Mouse (Mus musculus) heart, embryonic 16.5 days (tissue): ENCODE results near the gene Haao. TPM values are rescaled to one million over a fixed set of nuclear protein-coding genes. Genes with fewer than 3 reads are reported as not detected.
"Not testable (repeated sequence)": the region's sequence is repeated elsewhere in the genome, so short reads cannot be mapped to it uniquely, and the experiment has no call there.

Source experiments
- ATAC-seq: fragments of 200-750 bp; cut with Nextera tagmentation; replicated peaks from 2 replicates; pipeline ENCODE4 v1.8.0; 2017; ENCODE audit warnings: moderate number of reproducible peaks; ENCODE audit not compliant: insufficient read depth, low FRiP score; ENCODE audit errors: extremely low read depth
- H3K27ac ChIP-seq: fragments of 300-500 bp; sonication (generic); 2 replicates; pipeline ENCODE4 v1.5.1; 2014; ENCODE audit warnings: mild to moderate bottlenecking, low read length, control low read depth, moderate library complexity
- H3K27me3 ChIP-seq: fragments of 300-500 bp; sonication (generic); 2 replicates; pipeline ENCODE4 v1.6.1; 2014; ENCODE audit warnings: low read length, mixed read lengths; ENCODE audit not compliant: control insufficient read depth, insufficient read depth
- H3K36me3 ChIP-seq: fragments of 300-500 bp; sonication (generic); 2 replicates; pipeline ENCODE4 v1.6.1; 2014; ENCODE audit not compliant: control insufficient read depth, insufficient read depth
- H3K4me1 ChIP-seq: fragments of 300-500 bp; sonication (generic); 2 replicates; pipeline ENCODE4 v1.6.1; 2014; ENCODE audit warnings: low read length, mixed read lengths; ENCODE audit not compliant: control insufficient read depth, insufficient read depth
- H3K4me2 ChIP-seq: fragments of 300-500 bp; sonication (generic); 2 replicates; pipeline ENCODE4 v1.6.1; 2014; ENCODE audit warnings: low read depth, mild to moderate bottlenecking, control low read depth, low read length
- H3K4me3 ChIP-seq: fragments of 300-500 bp; sonication (generic); 2 replicates; pipeline ENCODE4 v1.5.1; 2014; ENCODE audit warnings: mild to moderate bottlenecking, control low read depth, low read length
- H3K9ac ChIP-seq: fragments of 300-500 bp; sonication (generic); 2 replicates; pipeline ENCODE4 v1.6.1; 2014; ENCODE audit warnings: low read length, control low read depth
- H3K9me3 ChIP-seq: fragments of 300-500 bp; sonication (generic); replicated peaks from 2 replicates; pipeline ENCODE4 v1.6.1; 2016; ENCODE audit warnings: low read length; ENCODE audit not compliant: control insufficient read depth
- WGBS: fragments of 180-500 bp; shearing (Covaris S2); extraction: QIAGEN DNeasy Blood & Tissue Kit; methylation state at CpG from one replicate; pipeline ENCODE4 v1.1.7; 2014; 5-methylcytosine and 5-hydroxymethylcytosine counted together
- polyA plus RNA-seq: library from polyadenylated mRNA; unstranded; fragments of >200 nt; fragmentation: Nextera tagmentation; extraction: Ambion mirVana; gene quantifications from 2 replicates; pipeline ENCODE4 v1.2.1, GENCODE M21; 2015

Haao gene
- polyA plus RNA-seq, 1 experiment from 2014 or later: 1.7 TPM

- not testable (repeated sequence) for H3K27ac ChIP-seq, H3K36me3 ChIP-seq, H3K9ac ChIP-seq, H3K27me3 ChIP-seq, H3K4me1 ChIP-seq, ATAC-seq, H3K9me3 ChIP-seq
- peak overlapping the region; percentile 85 for H3K4me2 ChIP-seq
- H3K4me3 ChIP-seq: peak overlapping the region; percentile 58
- WGBS: 74% methylated on average over 8 of the region's 8 CpGs
These were observed 13.2 kb upstream of the Haao start for GRCm38 (mm10) chr17:83860968-83861367.

- peaks cover 3% of the 10 kb centered on the region for H3K4me1 ChIP-seq
- no peak overlapping the region for H3K9ac ChIP-seq
- 53% methylated on average over 7 of the region's 7 CpGs for WGBS
- no peaks in the 10 kb centered on the region for H3K27me3 ChIP-seq
- H3K9me3 ChIP-seq: no peaks in the 10 kb centered on the region
- no peak overlapping the region for H3K4me3 ChIP-seq
- ATAC-seq: no peak
- H3K27ac ChIP-seq: no peak overlapping the region
- no peaks in the 10 kb centered on the region for H3K36me3 ChIP-seq
- no peak overlapping the region for H3K4me2 ChIP-seq
These were observed 12.5 kb upstream of the Haao start for GRCm38 (mm10) chr17:83860224-83860623.

GRCm38 (mm10) chr17:83859639-83860038 is 11.9 kb upstream of the Haao start:
- Histone ChIP-seq H3K27ac (no peak overlapping the region), H3K9ac (no peak overlapping the region), H3K4me2 (no peak overlapping the region), H3K36me3 (no peaks in the 10 kb centered on the region), H3K9me3 (no peaks in the 10 kb centered on the region), H3K4me1 (peaks cover 3% of the 10 kb centered on the region), H3K4me3 (no peak overlapping the region), H3K27me3 (no peaks in the 10 kb centered on the region)
- ATAC-seq: no peak
- 80% methylated on average over 4 of the region's 4 CpGs for WGBS

GRCm38 (mm10) chr17:83858413-83858812 is 10.7 kb upstream of the Haao start:
- no peak for ATAC-seq
- H3K36me3 ChIP-seq: no peaks in the 10 kb centered on the region
- no peak overlapping the region for H3K9ac ChIP-seq
- H3K9me3 ChIP-seq: no peaks in the 10 kb centered on the region
- H3K27ac ChIP-seq: no peak overlapping the region
- peaks cover 3% of the 10 kb centered on the region for H3K4me1 ChIP-seq
- H3K27me3 ChIP-seq: no peaks in the 10 kb centered on the region
- H3K4me2 ChIP-seq: no peak overlapping the region
- H3K4me3 ChIP-seq: no peak overlapping the region
- 80% methylated on average over 7 of the region's 7 CpGs for WGBS

- Histone ChIP-seq H3K4me1 (no peaks in the 10 kb centered on the region), H3K27me3 (no peaks in the 10 kb centered on the region), H3K4me3 (no peak overlapping the region), H3K27ac (no peak overlapping the region), H3K36me3 (no peaks in the 10 kb centered on the region), H3K9ac (no peak overlapping the region), H3K9me3 (no peaks in the 10 kb centered on the region), H3K4me2 (peak overlapping the region; percentile 18; the same call in 1 of the 2 replicates)
- 45% methylated on average over 12 of the region's 12 CpGs for whole genome bisulfite sequencing
- peak; percentile 53 for ATAC-seq
These were observed 6.6 kb upstream of the Haao start for GRCm38 (mm10) chr17:83854284-83854918.

GRCm38 (mm10) chr17:83853831-83854230 is 6.1 kb upstream of the Haao start:
- H3K4me3 ChIP-seq: no peak overlapping the region

GRCm38 (mm10) chr17:83850864-83851263 is 3.1 kb upstream of the Haao start:
- Histone ChIP-seq H3K9ac (no peak overlapping the region), H3K4me1 (no peaks in the 10 kb centered on the region), H3K36me3 (no peaks in the 10 kb centered on the region), H3K4me3 (no peak overlapping the region), H3K27me3 (no peaks in the 10 kb centered on the region), H3K4me2 (no peak overlapping the region), H3K27ac (no peak overlapping the region), H3K9me3 (no peaks in the 10 kb centered on the region)
- 81% methylated on average over 5 of the region's 5 CpGs for WGBS
- ATAC-seq: no peak

More at GRCm38 (mm10) chr17:83853831-83854230, 6.1 kb upstream of the Haao start:
- WGBS: 47% methylated on average over 3 of the region's 3 CpGs
- Histone ChIP-seq H3K4me2 (no peak overlapping the region; the same call in 1 of the 2 replicates), H3K27me3 (no peaks in the 10 kb centered on the region), H3K36me3 (no peaks in the 10 kb centered on the region), H3K27ac (no peak overlapping the region), H3K9me3 (no peaks in the 10 kb centered on the region), H3K4me1 (no peaks in the 10 kb centered on the region), H3K9ac (no peak overlapping the region)
- no peak for ATAC-seq

- no peak for ATAC-seq
These were observed 2.7 kb upstream of the Haao start for GRCm38 (mm10) chr17:83850458-83850857.

GRCm38 (mm10) chr17:83849717-83850116 is 2.0 kb upstream of the Haao start:
- no peaks in the 10 kb centered on the region for H3K36me3 ChIP-seq
- H3K9me3 ChIP-seq: no peaks in the 10 kb centered on the region
- 75% methylated on average over 5 of the region's 5 CpGs for WGBS
- H3K27me3 ChIP-seq: no peaks in the 10 kb centered on the region
- no peak overlapping the region for H3K4me3 ChIP-seq
- no peaks in the 10 kb centered on the region for H3K4me1 ChIP-seq
- no peak overlapping the region for H3K9ac ChIP-seq
- ATAC-seq: no peak
- no peak overlapping the region for H3K27ac ChIP-seq
- H3K4me2 ChIP-seq: no peak overlapping the region

More at GRCm38 (mm10) chr17:83850458-83850857, 2.7 kb upstream of the Haao start:
- 12% methylated on average over 9 of the region's 9 CpGs for WGBS
- Histone ChIP-seq H3K36me3 (no peaks in the 10 kb centered on the region), H3K9ac (no peak overlapping the region), H3K27ac (no peak overlapping the region), H3K4me2 (peak overlapping the region; percentile 47; the same call in 1 of the 2 replicates), H3K4me1 (no peaks in the 10 kb centered on the region), H3K4me3 (no peak overlapping the region), H3K27me3 (no peaks in the 10 kb centered on the region), H3K9me3 (no peaks in the 10 kb centered on the region)
